Mouse (Mus musculus) adrenal gland, adult (tissue): ENCODE data around the gene Gm20605.

Source experiments
- DNase-seq, 2 experiments: peaks; one replicate each; pipeline ENCODE4 v3.0.0; 2022 to 2023; ENCODE audit warnings: low spot score in 1 of 2; ENCODE audit not compliant: inconsistent age in 2 of 2

Gene Gm20605

GRCm38 (mm10) chr5:137685653-137686052 is 56.7 kb downstream of the Gm20605 start:
- DNase-seq = no peak

GRCm38 (mm10) chr5:137686127-137686790 is 57.3 kb downstream of the Gm20605 start:
- no peak for DNase-seq

GRCm38 (mm10) chr5:137689974-137690373 is 61.0 kb downstream of the Gm20605 start:
- no peak for DNase-seq

DNA sequence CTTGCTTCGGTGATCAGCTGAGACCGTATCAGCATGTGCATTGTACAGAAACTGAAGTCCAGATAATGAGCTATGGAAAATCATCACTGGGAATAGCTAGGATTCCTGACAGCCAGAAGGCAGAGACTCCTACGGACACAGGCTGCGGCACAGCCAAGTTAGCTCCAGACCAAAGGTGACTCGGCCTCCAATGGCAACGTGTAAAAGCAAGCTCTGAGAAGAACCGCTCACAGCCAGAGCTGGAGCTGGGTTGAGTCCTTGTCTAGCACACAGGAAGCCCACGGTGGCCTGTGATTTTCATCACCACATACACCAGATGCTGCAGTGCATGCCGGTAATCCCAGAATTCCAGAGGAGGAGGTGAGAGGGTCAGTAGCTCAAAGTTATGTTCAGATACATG is 61.6 kb downstream of the Gm20605 start:
- DNase-seq = no peak

DNA sequence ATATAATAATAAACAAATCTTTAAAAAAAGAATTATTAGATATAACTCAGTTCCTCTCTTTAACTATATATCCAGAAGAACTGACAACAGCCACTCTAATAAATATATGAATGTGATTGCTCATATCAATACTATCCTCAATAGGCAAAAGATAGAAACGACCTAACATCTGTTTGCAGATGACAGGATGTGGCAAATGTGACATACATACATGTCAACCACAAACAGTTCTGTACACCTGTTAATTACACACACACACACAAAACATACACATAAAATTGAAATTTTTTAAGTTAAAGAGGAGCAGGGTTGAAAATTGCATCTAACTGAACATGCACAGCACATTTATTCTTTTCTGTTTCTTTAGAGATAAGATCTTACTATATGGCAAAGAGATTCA is 62.9 kb downstream of the Gm20605 start:
- DNase-seq = no peak
